Mouse (Mus musculus) T-helper 1 cell (primary cell): ENCODE measurements around the gene Tpbg.
"Not testable (repeated sequence)": the region's sequence is repeated elsewhere in the genome, so short reads cannot be mapped to it uniquely, and the experiment has no call there.

Source experiments
- in situ Hi-C: fragments of 300-600 bp; cut with MboI, MseI; formaldehyde crosslinking; loops from one replicate; pipeline ENCODE4 v1.15.1; 2025; ENCODE audit warnings: high pct_unique_total_duplicates

Tpbg gene

GRCm38 (mm10) chr9:85842351-85843011 is at the start of gene Tpbg:
TSS of gene Tpbg (plus strand) at chr9:85842380.
- in situ Hi-C loops: no loop called here

GRCm38 (mm10) chr9:85801986-85802385 is 40.2 kb upstream of the Tpbg start:
- in situ Hi-C loops: not testable (repeated sequence)

GRCm38 (mm10) chr9:85802563-85802962 is 39.6 kb upstream of the Tpbg start:
- in situ Hi-C loops: no loop called here

- in situ Hi-C loops: no loop called here
Measured at GRCm38 (mm10) chr9:85806411-85806810, 35.8 kb upstream of the Tpbg start.

- in situ Hi-C loops: no loop called here
Measured at GRCm38 (mm10) chr9:85809246-85809645, 32.9 kb upstream of the Tpbg start.

GRCm38 (mm10) chr9:85820829-85821228 is 21.4 kb upstream of the Tpbg start:
- in situ Hi-C loops: no loop called here

GRCm38 (mm10) chr9:85835521-85836425 is 6.4 kb upstream of the Tpbg start:
- in situ Hi-C loops: no loop called here

GRCm38 (mm10) chr9:85839626-85840025 is 2.6 kb upstream of the Tpbg start:
- in situ Hi-C loops: no loop called here

GRCm38 (mm10) chr9:85841891-85842290 is 289 bp upstream of the Tpbg start:
- in situ Hi-C loops: no loop called here

- in situ Hi-C loops: no loop called here
Measured at GRCm38 (mm10) chr9:85843031-85843890, 1.1 kb downstream of the Tpbg start.

- in situ Hi-C loops: no loop called here
Measured at GRCm38 (mm10) chr9:85843891-85844646, 1.9 kb downstream of the Tpbg start.

GRCm38 (mm10) chr9:85844647-85844983 is 2.4 kb downstream of the Tpbg start:
- in situ Hi-C loops: no loop called here

- in situ Hi-C loops: no loop called here
Measured at GRCm38 (mm10) chr9:85846186-85846585, 4.0 kb downstream of the Tpbg start.

GRCm38 (mm10) chr9:85854780-85855179 is 12.6 kb downstream of the Tpbg start:
- in situ Hi-C loops: no loop called here

GRCm38 (mm10) chr9:85856511-85856910 is 14.3 kb downstream of the Tpbg start:
- in situ Hi-C loops: no loop called here

- in situ Hi-C loops: no loop called here
Measured at GRCm38 (mm10) chr9:85861065-85861464, 18.9 kb downstream of the Tpbg start.

- in situ Hi-C loops: no loop called here
Measured at GRCm38 (mm10) chr9:85862562-85862961, 20.4 kb downstream of the Tpbg start.

GRCm38 (mm10) chr9:85872908-85873307 is 30.7 kb downstream of the Tpbg start:
- in situ Hi-C loops: no loop called here

- in situ Hi-C loops: no loop called here
Measured at GRCm38 (mm10) chr9:85893681-85894080, 51.5 kb downstream of the Tpbg start.
